Mouse (Mus musculus) liver, embryonic 11.5 days (tissue): ENCODE measurements around the gene Was. TPM values are rescaled to one million over a fixed set of nuclear protein-coding genes. Genes with fewer than 3 reads are reported as not detected.

ENCODE experiments used
- ATAC-seq: fragments of 200-750 bp; cut with Nextera tagmentation; replicated peaks from 2 replicates; pipeline ENCODE4 v1.8.0; 2017; ENCODE audit warnings: moderate number of reproducible peaks, mild to moderate bottlenecking, moderate TSS enrichment, moderate library complexity; ENCODE audit not compliant: low FRiP score
- DNase-seq: peaks from one replicate; pipeline ENCODE4 v3.0.0-alpha.2; 2017; ENCODE audit warnings: low spot score
- H3K27ac ChIP-seq: fragments of 300-500 bp; sonication (generic); 2 replicates; pipeline ENCODE4 v1.5.1; 2014; ENCODE audit warnings: mild to moderate bottlenecking, low read depth, low read length, control low read depth
- H3K27me3 ChIP-seq: fragments of 300-500 bp; sonication (generic); replicated peaks from 2 replicates; pipeline ENCODE4 v1.6.1; 2014; ENCODE audit warnings: low read length, mixed read lengths; ENCODE audit not compliant: control insufficient read depth, insufficient read depth
- H3K36me3 ChIP-seq: fragments of 300-500 bp; sonication (generic); 2 replicates; pipeline ENCODE4 v1.6.1; 2014; ENCODE audit warnings: mild to moderate bottlenecking, low read length, moderate library complexity, mixed read lengths; ENCODE audit not compliant: control insufficient read depth, insufficient read depth
- H3K4me1 ChIP-seq: fragments of 300-500 bp; sonication (generic); replicated peaks from 2 replicates; pipeline ENCODE4 v1.6.1; 2014; ENCODE audit warnings: low read length, mixed read lengths; ENCODE audit not compliant: control insufficient read depth, insufficient read depth
- H3K4me2 ChIP-seq: fragments of 300-500 bp; sonication (generic); 2 replicates; pipeline ENCODE4 v1.6.1; 2014; ENCODE audit warnings: mild to moderate bottlenecking, control low read depth, moderate library complexity
- H3K4me3 ChIP-seq: fragments of 300-500 bp; sonication (generic); 2 replicates; pipeline ENCODE4 v1.5.1; 2014; ENCODE audit warnings: low read depth, low read length, control low read depth
- H3K9ac ChIP-seq: fragments of 300-500 bp; sonication (generic); 2 replicates; pipeline ENCODE4 v1.6.1; 2014; ENCODE audit warnings: low read depth, low read length, control low read depth
- H3K9me3 ChIP-seq: fragments of 300-500 bp; sonication (generic); 2 replicates; pipeline ENCODE4 v1.6.1; 2016; ENCODE audit warnings: low read length, inconsistent platforms, mixed read lengths; ENCODE audit not compliant: control insufficient read depth
- WGBS: fragments of 180-500 bp; shearing (Covaris S2); extraction: QIAGEN DNeasy Blood & Tissue Kit; methylation state at CpG from one replicate; pipeline ENCODE4 v1.1.7; 2014; 5-methylcytosine and 5-hydroxymethylcytosine counted together
- polyA plus RNA-seq: library from polyadenylated mRNA; unstranded; fragments of >200 nt; fragmentation: Nextera tagmentation; extraction: Ambion mirVana; gene quantifications from 2 replicates; pipeline ENCODE4 v1.2.1, GENCODE M21; 2014

Gene Was
- polyA plus RNA-seq, result 6.5 and 6.7 TPM in 2 replicates

GRCm38 (mm10) chrX:8090346-8090953, at the start of gene Was:
Gene Was, minus strand, starts transcription at chrX:8090498.
- Histone ChIP-seq H3K27ac (peak within 1 kb of the TSS; percentile 28; the same call in 1 of the 2 replicates), H3K4me1 (no peaks in the 10 kb centered on the region), H3K4me3 (peak within 1 kb of the TSS; percentile 41), H3K36me3 (no peaks in the 10 kb centered on the region), H3K27me3 (no peaks in the 10 kb centered on the region), H3K9ac (peak within 1 kb of the TSS; percentile 59), H3K4me2 (peak within 1 kb of the TSS; percentile 63), H3K9me3 (no peaks in the 10 kb centered on the region)
- DNase-seq, result no peak
- 56% methylated on average over 14 of the region's 14 CpGs for WGBS
- peak; percentile 82 for ATAC-seq

- peaks cover 22% of the 10 kb centered on the region for H3K36me3 ChIP-seq
- no peak overlapping the region for H3K27ac ChIP-seq
Measured at GRCm38 (mm10) chrX:8139480-8139879, 49.2 kb upstream of the Was start.

DNA sequence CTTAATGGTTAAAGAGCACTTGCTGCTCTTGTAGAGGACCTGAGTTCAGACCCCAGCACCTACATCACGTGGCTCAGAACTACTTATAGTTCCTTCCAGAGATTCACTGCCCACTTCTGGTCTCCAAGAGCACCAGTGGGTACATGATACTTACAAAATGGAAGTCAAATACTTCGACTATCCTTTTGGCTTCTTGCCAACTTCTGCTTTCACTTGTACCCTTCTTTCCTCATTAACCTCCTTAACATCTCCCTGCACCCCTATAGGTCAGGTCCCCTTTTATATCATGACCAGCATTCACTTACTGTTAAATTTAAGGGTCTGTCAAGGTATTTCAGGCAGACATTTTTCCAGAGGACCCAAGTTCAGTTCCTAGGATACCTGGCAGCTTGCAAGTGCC, 45.6 kb upstream of the Was start:
- 37% methylated on average over 2 of the region's 2 CpGs for WGBS
- DNase-seq, result no peak
- no peak overlapping the region for H3K9ac ChIP-seq
- H3K9me3 ChIP-seq, result no peaks in the 10 kb centered on the region
- H3K4me3 ChIP-seq, result no peak overlapping the region
- H3K4me1 ChIP-seq, result no peaks in the 10 kb centered on the region; the same call in 1 of the 2 replicates
- peaks cover 7% of the 10 kb centered on the region for H3K36me3 ChIP-seq
- no peak for ATAC-seq
- H3K27ac ChIP-seq, result no peak overlapping the region
- H3K4me2 ChIP-seq, result no peak overlapping the region
- no peaks in the 10 kb centered on the region for H3K27me3 ChIP-seq

More at GRCm38 (mm10) chrX:8139480-8139879, 49.2 kb upstream of the Was start:
- DNase-seq (no peak), ATAC-seq (no peak)
- no peak overlapping the region for H3K4me3 ChIP-seq
- H3K4me2 ChIP-seq, result no peak overlapping the region
- WGBS, result 54% methylated on average over 1 of the region's 1 CpGs
- H3K9me3 ChIP-seq, result no peaks in the 10 kb centered on the region
- no peak overlapping the region for H3K9ac ChIP-seq
- H3K27me3 ChIP-seq, result no peaks in the 10 kb centered on the region
- no peaks in the 10 kb centered on the region for H3K4me1 ChIP-seq

DNA sequence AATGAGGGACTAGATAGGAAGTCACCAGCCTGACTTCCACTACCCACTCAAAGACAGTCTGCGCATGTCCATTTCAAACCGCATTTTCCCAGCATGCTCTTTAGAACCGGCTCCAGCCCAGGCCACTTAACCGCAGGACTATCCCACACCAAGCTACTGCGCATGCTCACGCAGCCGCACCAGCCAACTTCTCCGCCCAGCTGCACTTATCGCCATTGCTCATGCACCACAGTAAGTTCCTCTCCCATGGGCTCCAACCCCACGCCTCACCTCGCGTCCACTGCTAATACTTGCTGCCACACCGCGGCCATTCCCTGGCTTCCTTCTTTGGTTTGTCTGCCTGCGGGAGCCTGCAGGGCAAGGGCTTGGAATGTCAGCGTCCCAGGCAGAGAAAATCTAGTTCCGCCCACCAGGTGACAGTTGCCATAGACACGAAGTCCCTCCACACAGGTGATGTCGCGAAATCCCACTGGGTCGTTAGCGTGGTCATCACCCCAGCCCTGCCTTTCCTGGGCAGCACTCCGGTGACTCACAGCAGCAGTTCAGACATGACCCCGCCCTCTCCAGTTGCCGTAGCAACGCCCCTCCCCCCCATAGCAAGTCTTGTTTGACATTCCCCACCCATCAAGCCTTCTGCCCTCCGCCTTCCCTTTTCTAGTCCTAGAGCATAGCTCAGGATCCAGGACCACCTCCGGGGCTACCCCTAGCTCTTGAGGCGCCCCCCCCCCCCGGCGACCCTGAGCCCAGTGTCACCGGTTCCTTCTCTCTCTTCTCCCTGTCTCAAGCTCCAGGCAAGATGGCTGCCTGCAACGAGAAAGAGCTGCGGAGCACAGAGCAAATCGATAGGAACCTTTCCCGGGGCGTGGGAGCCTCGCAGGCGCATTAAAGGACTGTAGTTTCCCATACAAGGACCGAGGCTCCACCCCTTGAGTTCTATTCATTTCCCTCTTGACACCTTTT, 42.0 kb upstream of the Was start, which contains the start of gene Wdr13:
TSS of gene Wdr13 (minus strand) at position 876 of the 960 bp plus-strand sequence.
- no peaks in the 10 kb centered on the region for H3K9me3 ChIP-seq
- H3K9ac ChIP-seq, result peak within 1 kb of the TSS; percentile 77
- H3K27me3 ChIP-seq, result no peaks in the 10 kb centered on the region
- DNase-seq (peak; percentile 84), ATAC-seq (peak; percentile 84)
- H3K4me1 ChIP-seq, result no peaks in the 10 kb centered on the region; the same call in 1 of the 2 replicates
- H3K4me2 ChIP-seq, result peak within 1 kb of the TSS; percentile 75
- peaks cover 3% of the 10 kb centered on the region; the same call in 1 of the 2 replicates for H3K36me3 ChIP-seq
- 8% methylated on average over 39 of the region's 40 CpGs for WGBS
- H3K27ac ChIP-seq, result peak within 1 kb of the TSS; percentile 97
- peak within 1 kb of the TSS; percentile 66 for H3K4me3 ChIP-seq

DNA sequence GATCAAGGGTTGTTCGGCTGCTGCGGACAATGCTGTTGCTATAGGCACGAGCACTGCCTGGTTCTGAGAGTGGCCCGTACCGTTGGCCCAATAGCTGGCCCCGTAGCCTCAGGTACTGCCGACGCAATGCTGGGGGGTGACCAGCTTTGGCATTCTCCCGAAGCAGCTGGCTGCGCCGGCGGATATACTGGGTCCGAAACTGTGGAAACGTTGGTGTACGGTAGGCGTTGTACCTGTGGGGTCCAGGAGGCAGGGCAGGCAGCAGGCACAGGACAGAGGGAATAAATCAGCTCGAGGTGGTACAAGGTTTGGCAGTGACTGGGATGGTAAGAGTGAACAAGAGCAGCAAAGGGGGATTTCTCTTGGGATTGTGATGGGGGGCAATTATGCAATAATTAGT, 41.1 kb upstream of the Was start:
- peak overlapping the region; percentile 58 for H3K27ac ChIP-seq
- H3K4me3 ChIP-seq, result peak overlapping the region; percentile 66
- ATAC-seq (no peak), DNase-seq (no peak)
- no peaks in the 10 kb centered on the region for H3K9me3 ChIP-seq
- peak overlapping the region; percentile 40; the same call in 1 of the 2 replicates for H3K9ac ChIP-seq
- 81% methylated on average over 17 of the region's 17 CpGs for WGBS
- H3K4me2 ChIP-seq, result peak overlapping the region; percentile 75
- H3K4me1 ChIP-seq, result no peaks in the 10 kb centered on the region; the same call in 1 of the 2 replicates
- peaks cover 3% of the 10 kb centered on the region; the same call in 1 of the 2 replicates for H3K36me3 ChIP-seq
- no peaks in the 10 kb centered on the region for H3K27me3 ChIP-seq

GRCm38 (mm10) chrX:8125235-8125634, 34.9 kb upstream of the Was start:
- ATAC-seq, result no peak
- no peak overlapping the region for H3K27ac ChIP-seq
- peaks cover 5% of the 10 kb centered on the region; the same call in 1 of the 2 replicates for H3K36me3 ChIP-seq
- 80% methylated on average over 7 of the region's 7 CpGs for WGBS
- no peaks in the 10 kb centered on the region for H3K9me3 ChIP-seq
- H3K4me1 ChIP-seq, result no peaks in the 10 kb centered on the region
- H3K9ac ChIP-seq, result no peak overlapping the region
- H3K4me2 ChIP-seq, result no peak overlapping the region
- H3K27me3 ChIP-seq, result no peaks in the 10 kb centered on the region
- H3K4me3 ChIP-seq, result no peak overlapping the region
- no peak for DNase-seq

DNA sequence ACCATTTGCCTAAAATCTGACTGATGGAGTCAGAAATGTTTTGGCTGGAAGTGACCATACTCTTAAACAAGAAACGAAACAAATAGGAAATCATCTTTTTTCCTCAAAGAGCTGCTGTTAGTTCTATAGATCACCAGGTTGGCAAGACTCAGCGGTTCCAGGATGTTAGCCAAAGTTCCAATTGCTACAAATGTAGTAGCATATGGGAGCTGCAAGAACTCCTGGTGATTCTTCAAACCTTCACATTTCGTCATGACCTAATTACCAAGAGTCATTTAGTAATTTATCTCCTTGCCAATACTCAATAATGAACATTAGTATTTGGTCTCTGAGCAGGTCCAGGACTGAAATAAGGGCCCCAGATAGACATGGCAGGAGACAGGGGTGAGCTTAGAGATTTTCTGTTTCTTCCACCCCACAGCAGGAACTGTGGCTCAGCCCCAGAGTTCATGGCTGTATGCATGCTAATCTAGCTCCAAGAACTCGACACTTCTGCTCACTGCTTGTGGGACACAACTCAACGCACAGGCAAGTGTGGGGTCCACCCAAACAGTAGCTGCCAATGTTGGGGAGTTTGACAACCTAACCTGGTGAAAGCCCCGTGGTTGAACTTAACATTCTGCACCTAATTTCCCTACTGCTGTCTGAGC, 33.6 kb upstream of the Was start:
- Histone ChIP-seq H3K36me3 (peaks cover 5% of the 10 kb centered on the region; the same call in 1 of the 2 replicates), H3K4me1 (no peaks in the 10 kb centered on the region), H3K27ac (no peak overlapping the region), H3K4me2 (no peak overlapping the region), H3K9ac (no peak overlapping the region), H3K27me3 (no peaks in the 10 kb centered on the region), H3K9me3 (no peaks in the 10 kb centered on the region), H3K4me3 (no peak overlapping the region)
- DNase-seq, result no peak
- no peak for ATAC-seq
- WGBS, result 80% methylated on average over 6 of the region's 6 CpGs

GRCm38 (mm10) chrX:8117264-8117663, 27.0 kb upstream of the Was start:
- no peaks in the 10 kb centered on the region for H3K36me3 ChIP-seq
- H3K27me3 ChIP-seq, result no peaks in the 10 kb centered on the region
- ATAC-seq, result no peak
- H3K4me1 ChIP-seq, result no peaks in the 10 kb centered on the region
- no peak for DNase-seq
- no peak overlapping the region for H3K4me2 ChIP-seq
- H3K9ac ChIP-seq, result no peak overlapping the region
- no peak overlapping the region for H3K27ac ChIP-seq
- H3K9me3 ChIP-seq, result no peaks in the 10 kb centered on the region
- no peak overlapping the region for H3K4me3 ChIP-seq
